Mouse (Mus musculus) ES-E14 (cell line): Measurements from ENCODE around the gene Baiap2.

Experiments
- CHD2 ChIP-seq: IDR thresholded peaks from 2 replicates; pipeline ENCODE4 v1.6.1; 2014; ENCODE audit warnings: mild to moderate bottlenecking, low read depth, low read length, inconsistent platforms
- HCFC1 ChIP-seq: IDR thresholded peaks from 2 replicates; pipeline ENCODE4 v1.6.1; 2012; ENCODE audit warnings: low read length, inconsistent platforms, borderline replicate concordance; ENCODE audit not compliant: insufficient read depth
- MAFK ChIP-seq: IDR thresholded peaks from 2 replicates; pipeline ENCODE4 v1.6.1; 2014; ENCODE audit warnings: mild to moderate bottlenecking, low read depth, low read length, inconsistent platforms; ENCODE audit not compliant: insufficient read depth
- ZNF384 ChIP-seq: IDR thresholded peaks from 2 replicates; pipeline ENCODE4 v1.6.1; 2012; ENCODE audit warnings: low read depth, low read length, inconsistent platforms

DNA sequence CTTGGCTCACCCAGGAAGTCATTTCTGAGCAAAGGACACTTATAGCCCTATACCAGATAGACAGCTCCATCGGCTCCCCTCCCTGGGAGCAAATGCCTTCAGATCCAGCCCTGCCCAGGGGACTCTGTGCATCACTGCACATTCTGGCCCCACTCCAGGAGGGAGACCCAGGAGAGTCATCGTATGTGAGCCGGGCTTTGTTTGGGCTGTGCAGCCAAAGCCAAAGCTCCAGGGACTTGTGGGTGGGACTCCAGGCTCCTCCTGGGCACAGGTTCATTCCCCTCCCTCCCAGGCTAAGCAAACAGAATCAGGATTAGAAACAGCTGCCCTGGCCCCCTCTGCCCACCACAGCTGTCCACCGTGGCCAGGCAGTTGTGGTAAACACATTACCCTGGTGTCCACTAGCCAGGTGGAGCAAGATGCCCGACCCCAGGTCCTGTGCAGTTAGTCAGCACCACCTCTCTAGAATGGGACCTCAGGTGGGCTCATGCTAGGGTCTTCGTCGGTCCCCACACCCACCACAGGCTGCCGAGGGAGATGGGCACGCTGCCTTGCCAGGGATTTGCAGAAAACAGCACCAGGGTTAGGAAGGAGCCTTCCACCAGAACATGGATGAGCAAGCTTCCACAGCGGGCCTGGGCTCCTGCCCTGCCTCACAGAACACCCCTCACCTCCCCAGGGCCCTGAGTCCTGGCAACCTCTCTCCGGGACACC, 103.4 kb downstream of the Baiap2 start:
- no peak for TF ChIP-seq HCFC1
- TF ChIP-seq CHD2 = no peak
- no peak for TF ChIP-seq MAFK
- TF ChIP-seq ZNF384 = no peak
